Mouse (Mus musculus): Measurements from ENCODE around the gene Zfp467. TPM values are rescaled to one million over a fixed set of nuclear protein-coding genes. Genes with fewer than 3 reads are reported as not detected.

Gene Zfp467
- total and polyA plus RNA-seq, 3 experiments, result 0.85 to 5.7 TPM; not detected in 1

- H3K9ac ChIP-seq (ENCODE audit: control insufficient read depth, low read depth, low read length, poor library complexity, severe bottlenecking), result no peak overlapping the region
- H3K27me3 ChIP-seq (ENCODE audit: control insufficient read depth in 1 of 2, insufficient read depth in 2 of 2, low read length in 2 of 2), result no peaks in the 10 kb centered on the region
- H3K9me3 ChIP-seq (replicated peaks; ENCODE audit: insufficient read depth, low read length), result no peaks in the 10 kb centered on the region
- no peak overlapping the region for H3K4me3 ChIP-seq (ENCODE audit: control insufficient read depth in 1 of 2, insufficient read depth in 1 of 2, low read depth in 2 of 2, low read length in 2 of 2)
- no peak for DNase-seq (ENCODE audit: low read depth, low spot score)
- H3K79me2 ChIP-seq (ENCODE audit: control insufficient read depth, insufficient read depth, low read length, poor library complexity), result no peaks in the 10 kb centered on the region
- no peaks in the 10 kb centered on the region for H3K4me1 ChIP-seq (ENCODE audit: control insufficient read depth in 1 of 2, insufficient read depth in 2 of 2, low read length in 2 of 2)
- no peak overlapping the region for H3K27ac ChIP-seq (ENCODE audit: control insufficient read depth, low read depth, low read length)
- no peaks in the 10 kb centered on the region for H3K36me3 ChIP-seq (ENCODE audit: control insufficient read depth in 1 of 2, insufficient read depth in 2 of 2, low read length in 2 of 2)
- TF ChIP-seq TBP (IDR thresholded peaks at IDR 0.05; ENCODE audit: low read depth, low read length), result no peak
- TF ChIP-seq JUND (IDR thresholded peaks at IDR 0.05; ENCODE audit: low read depth, low read length), result no peak
These were observed 14.9 kb downstream of the Zfp467 start for GRCm38 (mm10) chr6:48430748-48431147.

DNA sequence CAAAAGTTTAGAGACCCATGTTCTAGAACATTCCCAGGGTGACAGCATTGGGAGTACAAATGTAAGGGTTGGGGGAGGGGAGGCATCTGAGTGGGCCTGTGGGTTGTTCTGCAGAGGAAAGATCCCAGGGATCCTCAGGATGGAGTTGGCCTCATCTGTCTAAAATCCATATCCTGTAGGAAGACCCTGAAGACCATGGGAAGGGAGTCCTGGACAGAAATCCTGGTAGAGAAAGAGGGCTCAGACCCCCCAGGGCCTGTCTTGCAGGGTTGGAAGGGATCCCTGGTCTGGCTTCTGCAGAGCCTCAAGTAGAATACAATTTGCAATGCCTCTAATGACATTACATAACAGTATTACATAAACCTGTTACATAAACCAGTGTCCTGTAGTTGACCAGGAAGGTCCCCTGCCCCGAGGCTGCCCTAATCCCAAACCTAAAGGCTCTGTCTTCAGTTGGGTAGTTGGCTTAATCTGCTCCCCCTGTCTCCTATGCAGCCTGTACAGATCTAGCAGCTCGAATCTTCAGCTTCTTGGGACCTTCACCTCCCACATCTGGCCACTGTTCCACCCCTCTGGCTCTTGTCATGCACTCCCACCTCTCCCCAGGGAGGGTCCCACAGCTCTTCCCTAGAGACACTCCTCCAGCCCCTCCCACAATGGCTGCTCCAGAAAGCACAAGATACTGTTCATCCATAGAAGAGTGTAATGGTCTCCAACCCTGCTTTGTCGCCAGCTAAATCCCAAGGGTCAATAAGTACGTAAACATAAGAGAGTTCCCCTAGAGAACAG lies 16.7 kb downstream of the Zfp467 start:
- no peak for TF ChIP-seq MAFK (IDR thresholded peaks at IDR 0.05; ENCODE audit: borderline replicate concordance, low read depth, low read length)
- TF ChIP-seq MAZ (IDR thresholded peaks at IDR 0.05; ENCODE audit: low read depth, low read length), result no peak
- TF ChIP-seq CHD2 (IDR thresholded peaks at IDR 0.05; ENCODE audit: low read length), result no peak
- TF ChIP-seq POLR2A (IDR thresholded peaks at IDR 0.05; ENCODE audit: control insufficient read depth in 1 of 2, insufficient read depth in 1 of 2, low read depth in 1 of 2, low read length in 2 of 2, poor library complexity in 1 of 2), result no peak
- no peak for TF ChIP-seq MXI1 (IDR thresholded peaks at IDR 0.05; ENCODE audit: low read depth, low read length)
- TF ChIP-seq USF2 (IDR thresholded peaks at IDR 0.05; ENCODE audit: borderline replicate concordance in 1 of 2, insufficient read depth in 1 of 2, low read depth in 1 of 2, low read length in 2 of 2), result no peak
- no peak for TF ChIP-seq ELF1 (IDR thresholded peaks at IDR 0.05; ENCODE audit: low read depth, low read length)
- TF ChIP-seq ZKSCAN1 (IDR thresholded peaks at IDR 0.05; ENCODE audit: low read depth, low read length), result no peak
- no peak for TF ChIP-seq JUND (IDR thresholded peaks at IDR 0.05; ENCODE audit: low read depth, low read length)
- TF ChIP-seq ZMIZ1 (IDR thresholded peaks at IDR 0.05; ENCODE audit: low read depth, low read length), result no peak
- TF ChIP-seq KAT2A (conservative IDR thresholded peaks at IDR 0.05; ENCODE audit: low read depth, low read length), result no peak
- no peak for TF ChIP-seq RAD21 (IDR thresholded peaks at IDR 0.05; ENCODE audit: low read depth, low read length)
- TF ChIP-seq POLR2AphosphoS5 (IDR thresholded peaks at IDR 0.05; ENCODE audit: borderline replicate concordance, low read depth, low read length), result no peak
- no peak for TF ChIP-seq POLR2AphosphoS2 (IDR thresholded peaks at IDR 0.05; ENCODE audit: low read length)
- no peak for TF ChIP-seq GATA1 (IDR thresholded peaks at IDR 0.05; ENCODE audit: low read depth, low read length)
- no peak for TF ChIP-seq TBP (IDR thresholded peaks at IDR 0.05; ENCODE audit: low read depth, low read length)
- no peak for TF ChIP-seq CHD1 (IDR thresholded peaks at IDR 0.05; ENCODE audit: low read depth, low read length)
- TF ChIP-seq EP300 (IDR thresholded peaks at IDR 0.05; ENCODE audit: low read depth in 1 of 2, low read length in 2 of 2), result no peak
- TF ChIP-seq TAL1 (IDR thresholded peaks at IDR 0.05; ENCODE audit: low read length), result no peak
- TF ChIP-seq UBTF (IDR thresholded peaks at IDR 0.05; ENCODE audit: borderline replicate concordance, insufficient read depth, low read depth, low read length), result no peak

More for the DNA sequence above, 16.7 kb downstream of the Zfp467 start:
- Histone ChIP-seq H3K9ac (ENCODE audit: control insufficient read depth, low read depth, low read length, poor library complexity, severe bottlenecking) (no peak overlapping the region), H3K9me3 (replicated peaks; ENCODE audit: insufficient read depth, low read length) (no peaks in the 10 kb centered on the region), H3K4me1 (ENCODE audit: control insufficient read depth in 1 of 2, insufficient read depth in 2 of 2, low read length in 2 of 2) (no peaks in the 10 kb centered on the region), H3K36me3 (ENCODE audit: control insufficient read depth in 1 of 2, insufficient read depth in 2 of 2, low read length in 2 of 2) (no peaks in the 10 kb centered on the region), H3K79me2 (ENCODE audit: control insufficient read depth, insufficient read depth, low read length, poor library complexity) (no peaks in the 10 kb centered on the region), H3K4me3 (ENCODE audit: control insufficient read depth in 1 of 2, insufficient read depth in 1 of 2, low read depth in 2 of 2, low read length in 2 of 2) (no peak overlapping the region), H3K27me3 (ENCODE audit: control insufficient read depth in 1 of 2, insufficient read depth in 2 of 2, low read length in 2 of 2) (no peaks in the 10 kb centered on the region), H3K27ac (ENCODE audit: control insufficient read depth, low read depth, low read length) (no peak overlapping the region)
- no peak for DNase-seq (ENCODE audit: low read depth, low spot score)

Measured in MEL (cell line).